Mouse (Mus musculus) B cell, adult 62 days (primary cell): ENCODE measurements around the gene Gal3st1. TPM values are rescaled to one million over a fixed set of nuclear protein-coding genes. Genes with fewer than 3 reads are reported as not detected.

Source experiments
- total RNA-seq: library from RNA; stranded (reverse); gene quantifications from 4 replicates; pipeline ENCODE4 v1.2.4, GENCODE M21; 2023

Gene Gal3st1
- not detected in 4 replicates for total RNA-seq

GRCm38 (mm10) chr11:3983291-3983862 is at the start of gene Gal3st1:
Gal3st1 (plus strand) TSS chr11:3983636.

GRCm38 (mm10) chr11:3963610-3964415 is 19.6 kb upstream of the Gal3st1 start, which contains the start of gene Pes1:
Pes1 (plus strand) TSS chr11:3963975.

GRCm38 (mm10) chr11:3976678-3977077 is 6.8 kb upstream of the Gal3st1 start, which contains the start of gene 4930556J24Rik:
4930556J24Rik (minus strand) TSS chr11:3976778.

GRCm38 (mm10) chr11:4031126-4031941 is 47.9 kb downstream of the Gal3st1 start, which contains the start of gene Sec14l4:
Sec14l4 (plus strand) TSS chr11:4031462.

Other genes with a start within 250 kb of the Gal3st1 start
- 0.17 to 0.19 TPM (median 0.18 TPM) in 3 of 4 replicates, not detected in the other for gene Osbp2, start 119.7 kb upstream of the Gal3st1 start, total RNA-seq
- gene 4921536K21Rik, start 88.5 kb upstream of the Gal3st1 start, total RNA-seq = 0.88 to 1.8 TPM (median 1.5 TPM) in 4 replicates
- gene Dusp18, start 88.4 kb upstream of the Gal3st1 start, total RNA-seq = 22.7 to 28.9 TPM (median 24.5 TPM) in 4 replicates
- 6.8 to 10.0 TPM (median 8.6 TPM) in 4 replicates for gene Slc35e4, start 69.0 kb upstream of the Gal3st1 start, total RNA-seq
- gene Tcn2, start 51.5 kb upstream of the Gal3st1 start, total RNA-seq = 21.4 to 26.4 TPM (median 24.0 TPM) in 4 replicates
- gene Pes1, start 19.7 kb upstream of the Gal3st1 start, total RNA-seq = 91.1 to 104 TPM (median 96.9 TPM) in 4 replicates
- not detected in 4 replicates for gene 4930556J24Rik, start 6.9 kb upstream of the Gal3st1 start, total RNA-seq
- not detected in 4 replicates for gene Sec14l4, start 47.8 kb downstream of the Gal3st1 start, total RNA-seq
- not detected in 4 replicates for gene Sec14l3, start 81.2 kb downstream of the Gal3st1 start, total RNA-seq
- 1.1 to 1.9 TPM (median 1.4 TPM) in 4 replicates for gene Mtfp1, start 111.8 kb downstream of the Gal3st1 start, total RNA-seq
- 0.27 to 0.91 TPM in 2 of 4 replicates, not detected in the others for gene Sec14l2, start 139.8 kb downstream of the Gal3st1 start, total RNA-seq
- 29.9 to 37.7 TPM (median 30.9 TPM) in 4 replicates for gene Rnf215, start 151.6 kb downstream of the Gal3st1 start, total RNA-seq
- gene Ccdc157, start 176.7 kb downstream of the Gal3st1 start, total RNA-seq = 7.9 to 13.5 TPM (median 11.2 TPM) in 4 replicates
- gene Sf3a1, start 176.7 kb downstream of the Gal3st1 start, total RNA-seq = 54.7 to 70.8 TPM (median 61.7 TPM) in 4 replicates
- gene Tbc1d10a, start 203.2 kb downstream of the Gal3st1 start, total RNA-seq = 46.9 to 54.4 TPM (median 50.3 TPM) in 4 replicates
- gene Castor1, start 234.6 kb downstream of the Gal3st1 start, total RNA-seq = 3.3 to 4.9 TPM (median 4.1 TPM) in 4 replicates